Mouse (Mus musculus) forebrain, embryonic 11.5 days (tissue): ENCODE measurements around the gene Clec16a. TPM values are rescaled to one million over a fixed set of nuclear protein-coding genes. Genes with fewer than 3 reads are reported as not detected.

Experiments used
- ATAC-seq: fragments of 200-750 bp; cut with Nextera tagmentation; replicated peaks from 2 replicates; pipeline ENCODE4 v1.8.0; 2017; ENCODE audit warnings: moderate TSS enrichment; ENCODE audit not compliant: low FRiP score
- DNase-seq: peaks from one replicate; pipeline ENCODE4 v3.0.0-alpha.2; 2017; ENCODE audit warnings: low spot score
- H3K27ac ChIP-seq: fragments of 300-500 bp; sonication (generic); 2 replicates; pipeline ENCODE4 v1.5.1; 2014; ENCODE audit warnings: low read depth, low read length
- H3K27me3 ChIP-seq: fragments of 300-500 bp; sonication (generic); 2 replicates; pipeline ENCODE4 v1.6.1; 2014; ENCODE audit warnings: mild to moderate bottlenecking, low read length, mixed read lengths; ENCODE audit not compliant: control insufficient read depth, insufficient read depth
- H3K36me3 ChIP-seq: fragments of 300-500 bp; sonication (generic); 2 replicates; pipeline ENCODE4 v1.6.1; 2014; ENCODE audit warnings: mild to moderate bottlenecking, low read length, moderate library complexity, mixed read lengths; ENCODE audit not compliant: control insufficient read depth, insufficient read depth
- H3K4me1 ChIP-seq: fragments of 300-500 bp; sonication (generic); replicated peaks from 2 replicates; pipeline ENCODE4 v1.6.1; 2014; ENCODE audit warnings: low read length, mixed read lengths; ENCODE audit not compliant: control insufficient read depth, insufficient read depth
- H3K4me2 ChIP-seq: fragments of 300-500 bp; sonication (generic); 2 replicates; pipeline ENCODE4 v1.6.1; 2014; ENCODE audit warnings: low read depth, mild to moderate bottlenecking, low read length, moderate library complexity, mixed read lengths; ENCODE audit not compliant: severe bottlenecking
- H3K4me3 ChIP-seq: fragments of 300-500 bp; sonication (generic); 2 replicates; pipeline ENCODE4 v1.5.1; 2014; ENCODE audit warnings: low read depth, low read length
- H3K9ac ChIP-seq: fragments of 300-500 bp; sonication (generic); 2 replicates; pipeline ENCODE4 v1.6.1; 2014; ENCODE audit warnings: low read length
- H3K9me3 ChIP-seq: fragments of 300-500 bp; sonication (generic); 2 replicates; pipeline ENCODE4 v1.6.1; 2016; ENCODE audit warnings: low read length, mixed read lengths; ENCODE audit not compliant: control insufficient read depth
- WGBS: fragments of 180-500 bp; shearing (Covaris S2); extraction: QIAGEN DNeasy Blood & Tissue Kit; methylation state at CpG from one replicate; pipeline ENCODE4 v1.1.7; 2014; 5-methylcytosine and 5-hydroxymethylcytosine counted together
- polyA plus RNA-seq: library from polyadenylated mRNA; unstranded; fragments of >200 nt; fragmentation: Nextera tagmentation; extraction: Ambion mirVana; gene quantifications from 2 replicates; pipeline ENCODE4 v1.2.1, GENCODE M21; 2014

The Clec16a gene
- polyA plus RNA-seq, 1 experiment from 2014 or later = 44.6 TPM

- Histone ChIP-seq H3K36me3 (no peaks in the 10 kb centered on the region), H3K4me2 (no peak overlapping the region), H3K4me1 (no peaks in the 10 kb centered on the region), H3K27ac (no peak overlapping the region), H3K4me3 (no peak overlapping the region), H3K9ac (no peak overlapping the region), H3K9me3 (no peaks in the 10 kb centered on the region), H3K27me3 (no peaks in the 10 kb centered on the region)
- 89% methylated on average over 8 of the region's 8 CpGs for WGBS
- ATAC-seq = no peak
- DNase-seq = no peak
Observed at GRCm38 (mm10) chr16:10773543-10773942, 228.4 kb downstream of the Clec16a start.

GRCm38 (mm10) chr16:10774726-10775125 lies 229.6 kb downstream of the Clec16a start:
- H3K27me3 ChIP-seq = no peaks in the 10 kb centered on the region
- 80% methylated on average over 4 of the region's 4 CpGs for WGBS
- no peak for DNase-seq
- no peaks in the 10 kb centered on the region for H3K9me3 ChIP-seq
- no peak overlapping the region for H3K4me2 ChIP-seq
- no peaks in the 10 kb centered on the region for H3K36me3 ChIP-seq
- no peak overlapping the region for H3K27ac ChIP-seq
- ATAC-seq = no peak
- H3K9ac ChIP-seq = no peak overlapping the region
- H3K4me1 ChIP-seq = no peaks in the 10 kb centered on the region
- H3K4me3 ChIP-seq = no peak overlapping the region

GRCm38 (mm10) chr16:10776322-10776721 lies 231.2 kb downstream of the Clec16a start:
- Histone ChIP-seq H3K4me3 (no peak overlapping the region), H3K9ac (no peak overlapping the region), H3K27ac (no peak overlapping the region), H3K27me3 (no peaks in the 10 kb centered on the region), H3K4me2 (no peak overlapping the region), H3K36me3 (no peaks in the 10 kb centered on the region), H3K9me3 (no peaks in the 10 kb centered on the region), H3K4me1 (no peaks in the 10 kb centered on the region)
- DNase-seq = no peak
- ATAC-seq = no peak
- WGBS = 62% methylated on average over 7 of the region's 7 CpGs

- Histone ChIP-seq H3K9ac (no peak overlapping the region), H3K4me2 (no peak overlapping the region), H3K27ac (no peak overlapping the region), H3K9me3 (no peaks in the 10 kb centered on the region), H3K27me3 (0 out of 2 replicates have a peak, but pooled peaks cover 2% of the 10 kb centered on the region), H3K4me1 (0 out of 2 replicates have a peak, but pooled peaks cover 4% of the 10 kb centered on the region), H3K36me3 (no peaks in the 10 kb centered on the region), H3K4me3 (no peak overlapping the region)
- WGBS = 66% methylated on average over 5 of the region's 5 CpGs
- no peak for DNase-seq
- no peak for ATAC-seq
Observed at GRCm38 (mm10) chr16:10777579-10778160, 232.5 kb downstream of the Clec16a start.

- H3K9me3 ChIP-seq = no peaks in the 10 kb centered on the region
- no peak for DNase-seq
- H3K4me3 ChIP-seq = no peak overlapping the region
- H3K9ac ChIP-seq = no peak overlapping the region
- H3K4me2 ChIP-seq = no peak overlapping the region
- H3K4me1 ChIP-seq = 0 out of 2 replicates have a peak, but pooled peaks cover 4% of the 10 kb centered on the region
- H3K27ac ChIP-seq = no peak overlapping the region
- no peaks in the 10 kb centered on the region for H3K36me3 ChIP-seq
- 86% methylated on average over 5 of the region's 5 CpGs for WGBS
- ATAC-seq = no peak
- peaks cover 16% of the 10 kb centered on the region for H3K27me3 ChIP-seq
Observed at GRCm38 (mm10) chr16:10780631-10781120, 235.5 kb downstream of the Clec16a start.

GRCm38 (mm10) chr16:10781862-10782371 lies 236.8 kb downstream of the Clec16a start:
- Histone ChIP-seq H3K36me3 (no peaks in the 10 kb centered on the region), H3K9me3 (no peaks in the 10 kb centered on the region), H3K4me2 (no peak overlapping the region), H3K4me3 (no peak overlapping the region), H3K27me3 (peaks cover 16% of the 10 kb centered on the region), H3K9ac (no peak overlapping the region), H3K27ac (no peak overlapping the region), H3K4me1 (peaks cover 4% of the 10 kb centered on the region; the same call in 1 of the 2 replicates)
- WGBS = 46% methylated on average over 9 of the region's 9 CpGs
- DNase-seq (no peak), ATAC-seq (no peak)

- Histone ChIP-seq H3K4me2 (no peak overlapping the region), H3K9me3 (no peaks in the 10 kb centered on the region), H3K36me3 (no peaks in the 10 kb centered on the region), H3K9ac (no peak overlapping the region), H3K4me3 (no peak overlapping the region), H3K27me3 (peaks cover 16% of the 10 kb centered on the region), H3K27ac (no peak overlapping the region), H3K4me1 (peaks cover 4% of the 10 kb centered on the region; the same call in 1 of the 2 replicates)
- ATAC-seq (no peak), DNase-seq (no peak)
- 39% methylated on average over 6 of the region's 6 CpGs for WGBS
Observed at GRCm38 (mm10) chr16:10782377-10783151, 237.4 kb downstream of the Clec16a start.

GRCm38 (mm10) chr16:10783152-10783434 lies 238.0 kb downstream of the Clec16a start:
- 63% methylated on average over 1 of the region's 1 CpGs for WGBS
- H3K4me1 ChIP-seq = peaks cover 4% of the 10 kb centered on the region; the same call in 1 of the 2 replicates
- ATAC-seq = no peak
- no peak overlapping the region for H3K4me3 ChIP-seq
- no peaks in the 10 kb centered on the region for H3K36me3 ChIP-seq
- H3K9ac ChIP-seq = no peak overlapping the region
- no peak overlapping the region for H3K4me2 ChIP-seq
- no peaks in the 10 kb centered on the region for H3K9me3 ChIP-seq
- no peak for DNase-seq
- no peak overlapping the region for H3K27ac ChIP-seq
- peaks cover 16% of the 10 kb centered on the region for H3K27me3 ChIP-seq
